Mouse (Mus musculus) kidney, adult 11 months (tissue): Measurements from ENCODE around the gene Minos1.
A peak's percentile ranks its signal among the peaks of the same experiment; 100 is the strongest.

Experiments used
- DNase-seq: peaks from one replicate; pipeline ENCODE4 v3.0.0; 2022

The Minos1 gene

DNA sequence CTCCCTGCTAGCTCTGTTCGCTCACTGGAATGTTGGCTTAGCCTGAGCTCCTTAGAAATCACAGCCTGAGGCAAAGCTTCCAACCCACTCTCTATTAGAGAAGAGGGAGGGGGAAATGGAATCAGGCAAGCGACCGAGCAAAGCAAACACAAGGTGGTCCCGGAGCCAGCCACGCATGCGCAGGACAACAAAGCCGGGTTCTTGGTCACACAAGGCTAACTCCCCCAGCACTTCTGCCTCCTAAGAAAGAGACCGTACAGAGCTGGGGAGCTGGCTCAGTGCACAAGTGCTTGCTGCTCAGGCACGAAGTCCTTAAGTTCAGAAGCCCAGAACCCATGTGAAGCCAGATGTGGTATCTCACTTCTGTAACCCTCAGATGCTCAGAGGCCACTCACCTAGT, 12.1 kb upstream of the Minos1 start:
- no peak for DNase-seq

DNA sequence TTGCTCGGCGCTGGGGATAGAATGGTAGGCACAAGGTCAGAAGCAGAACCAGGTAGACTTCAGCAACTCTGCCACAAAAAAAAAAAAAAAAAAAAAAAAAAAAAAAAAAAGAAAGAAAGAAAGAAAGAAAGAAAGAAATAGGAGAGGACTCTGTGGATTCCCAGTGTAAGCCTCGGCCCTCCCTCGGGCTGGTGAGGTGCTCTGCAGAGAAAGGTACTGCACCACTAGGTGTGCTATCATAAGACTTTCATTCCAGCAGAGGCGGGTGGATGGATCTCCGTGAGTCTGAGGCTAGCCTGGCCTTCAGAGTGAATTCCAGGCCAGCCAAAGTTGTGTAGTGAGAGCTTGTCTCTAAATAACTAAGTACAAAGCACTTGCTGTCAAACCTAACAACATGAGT, 10.9 kb upstream of the Minos1 start:
- no peak for DNase-seq

DNA sequence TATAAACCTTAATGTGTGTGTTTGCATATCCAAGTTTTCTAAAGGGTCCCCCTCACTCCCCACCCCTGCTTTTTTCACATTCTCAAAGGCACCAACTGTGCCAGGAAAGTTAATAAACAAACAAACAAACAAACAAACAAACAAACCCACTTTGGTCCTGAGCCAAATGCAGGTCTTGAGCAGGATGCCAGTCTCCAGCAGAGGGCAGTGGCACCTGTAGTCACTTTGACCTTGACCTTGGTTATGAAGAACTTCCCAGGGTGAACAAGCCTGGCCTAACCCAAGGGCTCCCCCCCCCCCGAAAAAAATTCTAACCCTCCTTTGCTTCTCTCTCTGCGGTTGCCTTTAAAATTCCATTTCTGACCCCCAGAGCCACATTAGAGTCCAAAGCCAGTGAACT, 9.4 kb upstream of the Minos1 start:
- DNase-seq, result no peak

DNA sequence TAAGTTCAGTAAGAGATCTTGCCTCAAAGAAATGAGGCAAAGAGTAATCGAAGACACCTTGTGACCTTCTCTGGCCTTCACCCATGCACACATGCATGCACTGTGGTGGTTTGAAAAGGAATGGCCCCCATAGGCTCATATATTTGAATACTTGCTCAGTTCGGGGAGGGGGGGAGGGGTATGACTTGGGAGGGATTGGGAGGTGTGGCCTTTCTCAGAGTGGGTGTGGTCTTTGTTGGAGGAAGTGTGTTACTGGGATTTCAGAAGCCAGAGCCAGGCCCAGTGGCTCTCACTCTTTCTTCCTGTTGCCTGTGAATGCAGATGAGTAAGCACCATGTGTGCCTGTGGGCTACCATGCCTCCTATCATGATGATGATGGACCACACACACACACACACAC, 5.1 kb upstream of the Minos1 start:
- no peak for DNase-seq

DNA sequence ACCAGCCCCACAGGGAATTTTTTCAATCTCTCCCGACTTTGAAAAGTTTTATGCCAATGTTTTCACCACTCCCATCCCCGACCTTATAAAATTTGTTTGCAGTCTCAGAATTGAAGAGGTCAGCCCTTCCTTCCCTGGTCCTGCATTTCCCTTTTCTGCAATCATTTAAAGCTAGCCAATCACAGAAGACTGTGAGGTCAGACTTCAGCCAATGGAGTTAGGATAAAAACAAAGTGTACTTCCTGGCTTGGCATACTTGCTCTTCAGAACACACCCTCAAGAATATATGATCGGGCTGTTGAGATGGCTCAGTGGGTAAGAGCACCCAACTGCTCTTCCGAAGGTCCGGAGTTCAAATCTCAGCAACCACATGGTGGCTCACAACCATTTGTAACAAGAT, 2.2 kb upstream of the Minos1 start:
- DNase-seq, result no peak

DNA sequence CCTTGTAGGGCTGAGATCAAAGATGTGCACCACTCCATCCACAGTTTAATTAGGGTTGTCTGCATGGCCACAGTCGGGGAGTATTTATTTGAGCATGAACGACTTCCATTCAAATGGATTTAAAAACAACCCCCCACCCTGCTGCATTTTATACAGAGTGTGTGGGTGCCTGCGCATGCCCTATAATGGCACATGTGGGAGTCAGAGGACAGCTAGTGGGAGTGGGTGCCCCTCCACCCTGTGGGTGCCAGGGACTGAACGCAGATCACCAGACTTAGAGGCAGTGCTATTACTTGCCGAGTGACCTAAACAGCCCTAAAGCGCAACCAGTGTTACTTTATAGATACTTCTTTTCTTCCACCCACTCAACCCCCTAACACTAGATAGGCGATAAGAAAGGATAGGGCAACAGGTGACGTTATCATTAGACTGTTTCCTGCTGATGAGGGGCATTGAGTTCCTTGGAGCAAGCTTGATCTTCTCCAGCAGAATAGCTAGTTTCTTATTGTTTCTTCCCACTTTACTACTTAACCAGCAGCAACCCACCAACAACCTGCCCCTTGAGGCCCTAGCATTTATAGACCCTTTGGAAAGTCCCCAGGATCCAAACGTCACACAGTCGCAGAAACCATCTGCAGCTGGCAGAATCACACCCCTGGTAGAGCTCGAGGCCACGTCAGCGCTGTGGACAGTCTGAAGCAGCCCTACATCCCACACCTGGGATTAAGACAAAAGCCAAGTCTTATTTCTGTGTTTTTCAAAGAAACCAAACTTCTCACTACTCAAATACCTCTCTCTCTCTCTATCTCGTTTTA, 1.2 kb upstream of the Minos1 start:
- no peak for DNase-seq

DNA sequence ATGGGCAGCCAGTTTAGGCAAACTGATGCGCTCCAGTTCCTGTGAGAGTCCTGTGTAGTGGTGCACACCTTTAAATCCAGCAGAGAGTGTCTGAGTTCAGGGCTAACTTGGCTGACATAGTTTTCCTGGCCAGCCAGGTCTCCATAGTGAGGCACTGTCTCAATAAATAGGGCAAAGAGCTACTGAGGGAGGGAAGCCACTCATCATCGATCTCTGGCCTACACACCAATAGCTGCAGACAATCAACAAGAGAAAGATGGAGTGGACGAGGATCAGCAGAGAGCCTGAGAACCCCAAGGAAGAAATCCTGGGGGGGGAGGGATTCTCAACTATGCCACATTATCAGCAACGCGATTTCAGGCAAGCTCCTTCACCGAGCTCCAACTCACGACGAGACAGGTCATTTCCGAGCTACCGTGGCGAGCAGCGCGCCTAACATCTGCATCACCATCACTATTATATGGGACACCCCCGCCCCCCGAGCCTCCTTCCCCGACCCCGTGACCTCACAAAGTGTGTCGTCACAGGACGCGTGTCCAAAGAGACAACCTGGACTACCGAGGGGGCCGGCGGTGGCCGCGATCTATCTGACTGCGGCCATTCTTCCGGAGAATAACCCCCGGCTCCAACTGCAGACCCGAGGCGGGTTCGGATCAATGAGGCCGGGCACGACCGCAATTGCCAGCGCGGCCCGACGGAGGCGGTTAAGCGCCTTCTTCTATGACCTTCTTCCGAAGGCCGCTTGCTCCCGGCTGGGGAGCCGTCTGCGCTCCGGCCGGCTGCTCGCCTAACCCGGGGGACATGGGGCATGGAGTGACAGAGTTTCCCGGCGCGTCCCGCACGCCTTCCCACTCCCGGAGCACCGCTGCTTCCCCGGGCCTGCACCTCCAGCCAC, 860 bp downstream of the Minos1 start:
- no peak for DNase-seq

DNA sequence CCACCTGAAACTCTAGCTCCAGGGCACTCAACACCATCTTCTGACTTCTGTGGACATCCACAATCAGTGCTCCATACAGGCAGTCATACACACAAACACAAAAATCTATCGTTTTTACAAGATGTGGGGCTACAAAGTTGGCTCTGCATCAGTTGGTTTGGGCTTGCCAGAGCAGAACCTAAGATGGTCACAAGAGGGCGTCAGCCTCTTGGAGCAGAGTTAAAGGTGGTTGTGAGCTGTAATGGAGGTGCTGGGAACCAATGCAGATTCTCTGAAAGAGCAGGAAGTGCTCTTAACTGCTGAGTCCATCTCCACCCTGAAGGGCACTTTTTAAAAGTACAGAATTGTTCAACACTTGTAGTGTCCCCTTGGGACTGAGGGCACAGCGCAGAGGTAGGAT, 4.4 kb downstream of the Minos1 start:
- DNase-seq, result no peak

DNA sequence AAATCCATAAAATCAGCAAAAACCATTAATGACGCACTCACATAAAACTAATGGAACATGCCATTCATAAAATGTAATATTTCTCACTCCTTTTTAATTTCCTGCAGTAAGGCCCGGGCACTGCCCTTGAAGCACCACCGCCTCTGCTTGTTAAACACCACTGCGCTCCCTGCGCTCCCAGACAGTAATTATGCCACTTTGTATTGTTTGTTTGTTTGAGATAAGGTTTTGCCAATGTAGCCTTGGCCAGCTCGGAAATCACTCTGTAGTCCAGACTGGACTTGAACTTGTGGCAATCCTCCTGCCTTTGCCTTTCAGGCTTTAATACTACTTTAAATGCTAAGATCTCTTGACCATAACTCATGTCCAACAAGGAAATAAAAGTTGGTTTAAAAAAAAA, 6.0 kb downstream of the Minos1 start:
- DNase-seq, result no peak

DNA sequence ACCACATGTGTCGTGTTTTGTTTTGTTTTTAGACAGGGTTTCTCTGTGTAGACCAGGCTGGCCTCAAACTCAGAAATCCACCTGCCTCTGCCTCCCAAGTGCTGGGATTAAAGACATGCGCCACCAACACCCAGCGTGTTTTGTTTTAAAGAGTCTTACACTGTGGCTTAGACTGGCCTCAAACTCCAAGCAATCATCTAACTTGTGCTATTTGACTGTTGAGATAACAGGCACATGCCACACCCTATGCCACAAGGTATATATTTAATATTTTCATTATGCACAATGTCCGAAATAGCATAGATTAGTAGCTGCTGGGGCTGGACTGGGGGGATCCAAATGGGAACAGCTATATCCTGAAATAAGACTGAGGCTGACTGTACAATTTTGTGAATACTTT, 8.4 kb downstream of the Minos1 start:
- no peak for DNase-seq

DNA sequence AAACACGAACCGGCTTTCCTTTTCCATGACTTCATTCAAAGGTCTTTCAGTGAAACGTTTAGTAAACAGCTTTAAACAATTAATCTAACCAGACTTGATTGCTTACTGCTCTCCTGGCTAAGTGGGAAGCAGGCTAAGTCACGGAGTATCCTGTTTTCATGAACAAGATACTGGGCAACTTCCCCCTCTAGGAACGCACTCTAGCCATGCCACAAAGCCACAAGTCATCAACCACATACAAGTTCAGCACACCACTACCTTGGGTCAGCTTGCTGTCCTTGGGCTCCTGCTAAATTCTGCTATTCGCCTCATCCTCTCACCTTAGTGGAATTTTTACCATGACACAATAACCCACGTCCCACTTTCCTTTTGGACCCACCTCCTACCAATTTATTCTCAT, 9.9 kb downstream of the Minos1 start:
- DNase-seq, result no peak

DNA sequence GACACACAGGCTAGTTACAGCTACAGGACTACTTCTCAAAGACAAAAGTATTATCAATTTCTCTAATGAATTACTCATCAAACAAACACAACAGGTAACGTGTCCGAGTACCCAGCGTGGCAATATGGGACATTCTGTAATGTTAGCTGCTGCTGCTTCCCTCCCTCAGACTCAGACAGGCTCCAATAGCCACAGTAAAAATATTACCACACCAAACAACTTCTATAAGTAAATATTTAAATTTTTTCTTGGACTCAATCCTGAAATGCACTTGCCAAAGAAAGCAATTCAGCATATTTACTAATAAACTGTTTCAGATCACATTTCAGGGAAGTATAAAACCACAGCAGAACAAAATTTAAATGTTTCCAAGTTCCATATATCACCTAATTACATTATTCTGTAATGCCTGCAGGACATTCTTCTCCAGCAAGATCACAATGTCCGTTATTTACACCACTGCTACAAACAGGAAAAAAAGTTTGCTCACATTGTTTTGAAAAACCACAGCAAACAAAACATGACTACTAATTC, 10.6 kb downstream of the Minos1 start:
- DNase-seq, result no peak

DNA sequence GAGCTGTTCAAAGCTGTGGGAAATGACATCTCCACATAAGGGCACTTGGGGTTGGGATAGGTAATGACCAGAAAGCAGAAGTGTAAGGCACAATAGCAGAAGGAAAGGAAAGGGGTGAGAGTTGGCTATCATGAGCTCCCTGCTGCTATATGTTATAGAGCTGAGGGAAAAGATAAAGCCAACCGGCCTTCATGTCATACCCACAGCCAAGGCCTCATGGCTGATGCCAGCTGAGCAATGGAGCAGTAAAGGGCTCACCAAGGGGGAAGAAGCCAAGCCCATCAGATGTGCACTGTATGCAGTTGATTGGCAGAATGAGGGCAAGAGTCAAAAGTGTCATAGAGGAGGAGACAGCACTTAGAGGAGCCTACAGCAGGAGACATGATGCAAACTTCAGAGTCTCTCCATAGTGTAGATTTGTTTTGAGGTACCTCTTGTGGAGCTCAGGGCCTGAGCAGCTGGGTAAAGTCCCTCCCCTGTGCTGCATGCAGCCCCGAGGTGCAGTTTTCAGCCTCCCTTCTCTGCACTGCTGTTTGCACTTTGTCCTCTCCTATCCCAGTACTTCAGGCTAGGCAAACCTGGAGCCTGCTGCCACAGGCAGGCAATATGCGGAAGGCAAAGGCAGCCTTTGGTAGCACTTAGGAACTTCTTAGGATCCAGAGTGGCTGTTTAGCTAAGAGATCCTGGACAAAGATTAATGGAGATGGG, 14.4 kb downstream of the Minos1 start:
- DNase-seq, result peak; percentile 39

DNA sequence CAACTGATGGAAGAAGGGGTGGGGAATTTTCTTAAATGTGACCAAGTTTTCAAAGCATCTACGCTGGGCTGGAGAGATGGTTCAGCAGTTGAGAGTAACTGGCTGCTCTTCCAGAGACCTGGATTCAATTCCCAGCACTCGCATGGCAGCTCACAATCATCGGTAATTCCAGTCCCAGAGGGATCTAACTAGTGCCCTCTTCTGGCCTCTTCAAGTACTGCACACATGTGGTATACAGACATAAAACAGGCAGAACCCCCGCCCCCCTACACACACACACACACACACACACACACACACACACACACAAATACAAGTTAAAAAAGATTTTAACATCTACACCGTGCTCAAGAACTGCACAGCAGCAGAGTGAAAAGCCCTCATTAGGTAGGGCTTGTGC, 15.2 kb downstream of the Minos1 start:
- DNase-seq, result no peak

DNA sequence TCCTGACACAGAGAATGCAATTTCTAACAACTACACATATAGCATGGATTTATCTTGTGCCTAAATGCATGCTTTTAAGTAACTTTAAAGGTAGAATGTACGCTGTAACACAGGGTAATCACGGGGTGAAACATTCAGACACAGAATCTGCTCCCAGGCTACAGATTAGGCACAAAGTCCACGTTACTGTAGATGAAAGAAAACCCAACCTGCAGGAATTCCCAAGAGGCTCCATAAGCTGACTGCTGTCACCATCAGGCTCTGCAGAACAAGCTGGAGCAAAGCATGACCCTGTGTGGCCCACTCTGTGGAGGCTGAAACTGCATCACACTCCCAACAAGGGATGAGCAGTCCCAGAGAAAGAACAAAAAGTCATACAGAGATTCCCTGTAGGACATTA, 18.4 kb downstream of the Minos1 start:
- DNase-seq, result no peak

DNA sequence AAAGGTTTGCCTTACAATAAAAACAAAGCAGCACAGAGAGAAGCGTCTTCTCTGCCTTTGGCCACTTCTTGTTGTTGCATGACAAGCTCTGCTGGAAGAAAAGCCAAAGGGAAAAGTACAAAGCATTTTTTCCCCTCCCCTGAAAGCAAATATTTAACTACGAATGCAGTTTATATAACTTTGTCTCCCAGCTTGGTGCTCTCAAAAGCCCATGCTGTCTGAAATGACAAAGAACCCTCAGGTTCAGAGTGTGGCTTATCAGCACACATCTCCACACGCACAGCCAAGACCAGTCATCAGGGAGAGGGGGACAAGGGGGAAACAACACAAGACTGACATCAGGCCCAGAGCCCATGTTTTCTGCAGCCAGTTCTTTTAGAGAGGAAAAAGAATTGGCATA, 19.5 kb downstream of the Minos1 start:
- peak; percentile 43 for DNase-seq

DNA sequence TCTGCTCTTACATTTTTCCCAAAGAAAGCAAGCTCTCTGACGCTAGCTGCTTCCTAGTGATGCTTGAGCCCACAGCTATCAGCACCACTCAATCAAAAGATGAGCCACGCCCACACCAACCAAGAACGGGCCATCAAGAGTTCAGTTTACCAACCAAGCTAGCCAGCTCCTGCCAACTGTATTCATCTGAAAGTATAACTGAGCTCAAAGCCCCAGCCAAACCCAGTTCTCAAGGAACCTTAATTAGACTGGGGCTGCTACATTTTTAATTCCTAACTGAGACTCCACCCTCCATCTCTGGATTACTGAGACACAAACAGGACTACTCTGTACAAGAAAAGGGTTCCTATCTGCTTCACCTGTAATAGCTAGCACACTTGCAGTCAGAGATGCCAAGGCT, 20.1 kb downstream of the Minos1 start:
- peak; percentile 53 for DNase-seq

DNA sequence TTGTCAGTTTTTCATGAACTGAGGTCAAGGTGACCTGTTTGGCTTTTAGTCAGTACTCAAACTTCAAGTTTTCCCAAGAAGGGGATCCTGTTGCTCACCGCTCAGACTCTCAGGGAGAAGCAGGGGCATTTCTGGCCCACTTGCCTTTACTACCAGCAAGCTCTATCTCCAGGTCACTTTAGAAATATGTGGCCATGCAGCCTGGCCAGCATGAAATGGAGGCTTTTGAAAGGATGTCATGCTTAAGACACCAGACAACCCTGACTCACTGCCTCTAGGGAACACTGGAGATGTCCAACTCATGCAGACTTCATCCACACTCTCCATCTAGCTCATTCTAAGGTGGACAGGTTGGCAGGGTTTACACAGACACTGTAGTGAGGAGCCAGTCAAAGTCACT, 25.5 kb downstream of the Minos1 start:
- no peak for DNase-seq

DNA sequence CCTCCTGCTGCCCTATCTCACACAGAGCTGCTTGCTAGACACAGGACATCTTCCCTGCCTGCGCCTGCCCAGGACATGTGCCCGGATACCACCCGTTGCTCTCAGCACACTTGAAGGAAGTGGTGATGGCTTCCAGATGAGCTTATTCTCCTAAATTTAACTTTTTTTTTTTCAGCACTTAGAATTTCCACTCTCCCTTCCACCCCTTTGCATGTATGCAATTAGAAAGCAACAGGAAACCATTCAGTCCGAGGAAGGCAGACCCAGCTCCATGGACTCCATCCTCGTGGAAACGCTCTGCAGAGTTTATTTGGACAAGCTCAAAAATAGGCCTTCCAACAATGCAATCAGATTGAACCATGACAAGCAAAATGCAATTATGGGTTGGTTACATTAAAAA, 29.4 kb downstream of the Minos1 start:
- no peak for DNase-seq

DNA sequence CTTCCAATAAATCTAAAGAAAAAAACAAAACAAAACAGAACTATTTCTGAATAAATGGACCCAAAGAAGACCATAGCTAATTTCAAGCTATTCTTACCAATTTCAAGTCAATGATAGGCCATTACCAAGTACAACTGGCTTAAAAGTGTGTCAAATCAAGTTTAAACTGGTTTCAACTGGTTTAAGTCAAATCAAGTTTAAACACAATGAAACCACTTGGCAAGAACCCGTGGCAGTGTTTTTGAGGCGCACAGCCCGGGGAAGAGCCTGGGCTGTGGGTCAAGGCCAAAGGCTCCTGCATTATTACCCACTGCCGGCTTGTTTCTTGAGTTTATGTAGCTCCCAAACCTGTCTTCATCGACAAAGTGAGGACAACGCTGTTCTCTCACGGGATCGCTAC, 30.6 kb downstream of the Minos1 start:
- no peak for DNase-seq

DNA sequence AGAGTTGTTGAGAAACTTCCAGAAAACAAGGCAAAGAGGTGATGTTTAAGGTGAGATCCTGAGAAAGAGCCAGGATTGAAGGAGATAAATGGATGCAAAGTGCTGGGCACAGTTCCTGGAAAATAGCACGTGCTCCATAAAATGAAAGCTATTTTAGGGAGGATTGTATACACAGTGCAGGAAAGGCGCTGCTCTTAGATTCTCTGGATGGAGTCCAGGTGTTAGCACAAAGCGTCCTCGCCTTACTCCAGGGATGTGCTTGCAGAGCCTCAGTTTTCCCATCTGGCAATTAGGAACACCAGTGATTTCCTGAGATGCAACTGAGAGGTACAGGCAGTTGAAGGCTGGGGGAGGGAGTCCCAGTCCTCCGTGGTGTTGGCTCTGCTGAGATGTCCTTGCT, 34.7 kb downstream of the Minos1 start:
- DNase-seq, result no peak

DNA sequence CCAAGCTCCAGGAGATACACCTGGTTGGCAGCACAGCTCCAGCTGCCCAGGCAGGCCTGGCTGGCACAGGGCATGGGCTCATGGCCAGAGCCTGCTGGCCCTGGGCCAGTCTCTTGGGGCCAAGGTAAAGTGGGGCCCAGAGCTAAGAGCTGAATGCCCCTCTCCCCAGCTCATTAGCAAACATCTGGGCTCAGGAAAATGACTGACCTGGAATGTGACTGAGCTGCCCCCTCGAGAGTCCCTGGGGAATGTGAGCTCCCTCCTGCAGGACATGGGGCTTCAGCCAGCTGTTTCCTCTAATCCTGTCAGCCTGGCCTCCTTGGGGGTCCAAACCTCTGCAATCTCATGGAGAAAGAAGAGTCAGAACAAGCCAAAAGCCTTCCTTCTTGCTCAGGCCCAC, 35.5 kb downstream of the Minos1 start:
- peak; percentile 69 for DNase-seq

DNA sequence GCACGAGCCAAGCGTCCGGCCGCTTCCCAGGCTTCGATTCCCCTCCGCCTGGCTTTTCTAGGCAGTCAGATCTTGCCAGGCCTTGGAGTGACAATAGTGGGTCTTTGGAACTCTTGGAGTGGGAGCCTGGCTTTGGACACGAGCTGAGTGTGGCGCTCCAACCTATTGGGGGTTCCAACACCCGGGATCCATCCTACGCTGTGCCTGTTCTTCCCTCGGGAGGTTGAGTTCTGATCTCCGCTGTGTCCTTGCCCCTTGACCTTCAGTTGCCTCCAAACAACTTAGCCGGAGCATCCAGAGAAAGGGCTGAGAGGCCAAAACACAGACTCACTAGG, 37.8 kb downstream of the Minos1 start:
- no peak for DNase-seq
